Mouse (Mus musculus) adrenal gland, postnatal 25 days (tissue): ENCODE measurements around the gene Egr4. TPM values are rescaled to one million over a fixed set of nuclear protein-coding genes. Genes with fewer than 3 reads are reported as not detected.

ENCODE experiments used
- DNase-seq: peaks from one replicate; pipeline ENCODE4 v3.0.0; 2021; ENCODE audit warnings: mixed read lengths
- long read RNA-seq: library from polyadenylated mRNA; stranded (forward); transcript quantifications from one replicate; pipeline ENCODE4 v2.0.0, GENCODE M21; 2021
- total RNA-seq: library from RNA; stranded (reverse); gene quantifications from 2 replicates; pipeline ENCODE4 v1.2.3, GENCODE M21; 2021

Gene Egr4
- total RNA-seq = not detected in 2 replicates
- long read RNA-seq = 0 reads

- peak; percentile 50 for DNase-seq
Measured at GRCm38 (mm10) chr6:85513531-85513910, at the start of gene Egr4. Gene Egr4, minus strand, starts transcription at chr6:85513589.

- DNase-seq = no peak
Measured at GRCm38 (mm10) chr6:85562374-85562773, 49.0 kb upstream of the Egr4 start.

GRCm38 (mm10) chr6:85547642-85548041 is 34.3 kb upstream of the Egr4 start:
- DNase-seq = no peak

GRCm38 (mm10) chr6:85544251-85544881 is 31.0 kb upstream of the Egr4 start:
- no peak for DNase-seq

GRCm38 (mm10) chr6:85543351-85544175 is 30.2 kb upstream of the Egr4 start:
- DNase-seq = no peak

- DNase-seq = no peak
Measured at GRCm38 (mm10) chr6:85522825-85523224, 9.4 kb upstream of the Egr4 start.

- no peak for DNase-seq
Measured at GRCm38 (mm10) chr6:85522026-85522425, 8.6 kb upstream of the Egr4 start.

- DNase-seq = no peak
Measured at GRCm38 (mm10) chr6:85518091-85518693, 4.8 kb upstream of the Egr4 start.

GRCm38 (mm10) chr6:85515941-85516340 is 2.6 kb upstream of the Egr4 start:
- DNase-seq = peak; percentile 31

- no peak for DNase-seq
Measured at GRCm38 (mm10) chr6:85512577-85513530, 535 bp downstream of the Egr4 start.

- no peak for DNase-seq
Measured at GRCm38 (mm10) chr6:85512056-85512440, 1.3 kb downstream of the Egr4 start.

- peak; percentile 72 for DNase-seq
Measured at GRCm38 (mm10) chr6:85511286-85512055, 1.9 kb downstream of the Egr4 start.

GRCm38 (mm10) chr6:85510476-85510875 is 2.9 kb downstream of the Egr4 start:
- peak; percentile 65 for DNase-seq

- DNase-seq = no peak
Measured at GRCm38 (mm10) chr6:85508602-85509001, 4.8 kb downstream of the Egr4 start.

- no peak for DNase-seq
Measured at GRCm38 (mm10) chr6:85504908-85505307, 8.5 kb downstream of the Egr4 start.

GRCm38 (mm10) chr6:85502911-85503250 is 10.5 kb downstream of the Egr4 start, which contains the start of gene Fbxo41:
Gene Fbxo41, minus strand, starts transcription at chr6:85502994.
- DNase-seq = peak; percentile 44

- DNase-seq = no peak
Measured at GRCm38 (mm10) chr6:85502103-85502910, 11.1 kb downstream of the Egr4 start.

GRCm38 (mm10) chr6:85501571-85502102 is 11.8 kb downstream of the Egr4 start:
- DNase-seq = no peak

- DNase-seq = no peak
Measured at GRCm38 (mm10) chr6:85500416-85500815, 13.0 kb downstream of the Egr4 start.

GRCm38 (mm10) chr6:85498147-85498546 is 15.2 kb downstream of the Egr4 start:
- DNase-seq = no peak
